Mouse (Mus musculus) lung, postnatal 4 days (tissue): ENCODE results near the gene Gm12569.

Experiments used
- DNase-seq, 2 experiments: peaks; one replicate each; pipeline ENCODE4 v3.0.0; 2021

Gene Gm12569

GRCm38 (mm10) chr11:51220308-51220707 lies at the start of gene Gm12569:
Gm12569 (plus strand) TSS chr11:51220473.
- no peak for DNase-seq

GRCm38 (mm10) chr11:51202726-51203125 lies 17.5 kb upstream of the Gm12569 start:
- DNase-seq: no peak

DNA sequence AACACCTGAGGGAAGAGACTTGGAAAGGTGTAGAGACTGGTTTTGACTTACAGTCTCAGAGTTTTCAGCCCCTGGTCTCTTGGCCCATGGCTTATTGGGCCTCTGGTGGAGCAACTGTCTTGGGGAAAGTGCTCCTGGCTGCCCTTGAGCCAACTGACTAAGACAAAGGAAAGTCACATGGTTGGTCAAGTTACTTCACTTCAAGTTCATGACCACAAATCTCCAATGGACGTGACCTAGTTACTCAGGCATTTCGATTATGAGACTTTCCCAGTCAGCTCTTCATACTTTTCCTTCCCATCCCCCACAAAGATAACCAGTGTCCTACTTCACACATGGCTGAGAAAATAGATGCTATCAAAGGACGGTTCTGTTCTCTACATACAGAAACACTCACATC lies 12.5 kb upstream of the Gm12569 start:
- no peak for DNase-seq

GRCm38 (mm10) chr11:51211426-51211825 lies 8.8 kb upstream of the Gm12569 start:
- no peak for DNase-seq

- DNase-seq: no peak
These were observed 6.3 kb upstream of the Gm12569 start for GRCm38 (mm10) chr11:51214021-51214420.

- no peak for DNase-seq
These were observed 785 bp upstream of the Gm12569 start for GRCm38 (mm10) chr11:51219396-51219980.

GRCm38 (mm10) chr11:51227104-51227503 lies 6.8 kb downstream of the Gm12569 start:
- DNase-seq: no peak

DNA sequence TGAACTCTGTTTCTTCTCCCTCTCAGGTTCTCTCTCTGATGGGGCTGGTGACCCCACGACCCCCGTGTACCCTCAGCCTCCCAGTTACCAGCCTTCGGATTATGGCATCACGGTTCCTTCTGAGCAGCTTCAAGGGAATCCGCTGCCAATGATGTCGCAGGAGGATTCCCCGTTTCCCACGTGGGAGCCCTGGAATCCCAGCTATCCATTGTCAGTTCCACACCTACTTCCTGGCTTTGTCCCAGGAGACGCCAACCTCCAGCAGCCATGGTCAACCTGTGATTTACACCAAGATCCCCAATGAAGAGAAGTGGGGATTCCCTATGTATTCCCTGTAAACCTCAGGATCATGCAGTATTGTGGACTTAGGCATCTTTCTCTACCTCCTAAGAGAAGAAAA lies 14.4 kb downstream of the Gm12569 start:
- DNase-seq: no peak

DNA sequence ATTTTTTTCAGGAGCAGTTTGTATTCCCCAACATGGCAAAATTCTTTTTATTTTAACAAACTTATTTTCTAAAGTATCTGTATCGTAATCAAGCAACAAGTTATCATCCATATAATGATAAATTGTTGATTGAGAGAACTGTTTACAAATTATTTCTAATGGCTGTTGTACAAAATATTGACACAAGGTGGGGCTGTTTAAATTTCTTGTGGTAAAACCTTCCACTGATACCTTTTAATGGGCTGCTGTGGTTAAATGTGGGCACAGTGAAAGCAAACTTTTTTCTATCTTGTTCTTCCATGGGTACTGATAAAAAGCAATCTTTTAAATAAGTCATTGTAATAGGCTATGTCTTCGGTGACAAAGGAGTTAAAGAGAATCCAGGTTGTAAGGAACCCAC lies 22.6 kb downstream of the Gm12569 start:
- no peak for DNase-seq

GRCm38 (mm10) chr11:51257006-51257405 lies 36.7 kb downstream of the Gm12569 start:
- DNase-seq: no peak

GRCm38 (mm10) chr11:51261680-51262219 lies 41.5 kb downstream of the Gm12569 start, which contains the start of gene Clk4:
Clk4 (plus strand) TSS chr11:51261730.
- DNase-seq: no peak

GRCm38 (mm10) chr11:51262342-51263285 lies 42.3 kb downstream of the Gm12569 start, which contains the start of gene BC049762:
BC049762 (minus strand) TSS chr11:51263046.
- peak; percentile 98 to 99 for DNase-seq

DNA sequence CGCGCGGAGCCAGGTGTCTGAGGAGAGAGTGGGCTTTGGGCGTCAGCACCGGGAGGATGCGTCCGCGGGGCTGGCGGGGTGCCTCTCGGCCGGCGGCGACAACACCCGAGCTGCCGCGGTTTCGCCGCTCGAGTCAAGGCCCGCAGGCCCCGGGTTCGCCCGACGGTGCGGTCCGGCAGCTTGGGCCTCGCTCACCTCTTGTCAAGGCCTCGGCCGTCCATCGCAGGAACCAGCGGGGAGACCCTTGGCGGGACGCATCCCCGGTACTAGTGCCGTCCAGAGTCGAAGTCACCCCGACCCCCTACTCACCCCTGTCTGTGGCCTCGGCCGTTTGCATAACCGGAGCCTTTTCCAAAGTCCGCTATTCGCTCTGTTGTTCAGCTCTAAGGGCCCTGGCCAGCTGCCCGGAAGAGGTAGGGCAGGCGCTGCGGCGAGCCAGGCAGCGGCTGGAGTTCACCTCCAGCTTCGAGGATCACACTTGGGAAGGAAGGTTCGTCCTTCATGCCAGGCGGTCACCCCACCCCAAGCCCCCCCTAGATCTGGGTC lies 43.1 kb downstream of the Gm12569 start:
- DNase-seq: peak; percentile 68 to 76

GRCm38 (mm10) chr11:51264352-51264751 lies 44.1 kb downstream of the Gm12569 start:
- DNase-seq: peak; percentile 26 to 39

DNA sequence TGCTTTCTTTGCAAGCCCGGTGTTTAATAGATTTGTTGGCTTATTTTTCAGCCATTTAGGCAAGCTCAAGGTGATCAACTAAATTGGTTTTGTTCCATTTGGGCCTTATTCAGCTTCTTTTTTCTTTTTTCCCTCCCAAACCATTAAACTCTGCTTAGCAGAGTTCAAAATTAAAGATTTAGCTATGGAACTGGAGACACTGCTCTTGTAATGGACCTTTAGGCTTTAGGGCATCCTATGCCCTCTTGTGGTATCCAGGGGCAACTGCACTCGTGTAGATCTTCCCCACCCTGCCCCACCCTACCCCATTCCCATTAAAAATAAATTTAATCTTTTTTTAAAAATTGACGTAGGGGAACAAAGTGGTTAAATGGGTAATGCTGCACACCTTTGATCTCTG lies 45.1 kb downstream of the Gm12569 start:
- peak in 1 of 2 experiments; percentile 18 for DNase-seq

DNA sequence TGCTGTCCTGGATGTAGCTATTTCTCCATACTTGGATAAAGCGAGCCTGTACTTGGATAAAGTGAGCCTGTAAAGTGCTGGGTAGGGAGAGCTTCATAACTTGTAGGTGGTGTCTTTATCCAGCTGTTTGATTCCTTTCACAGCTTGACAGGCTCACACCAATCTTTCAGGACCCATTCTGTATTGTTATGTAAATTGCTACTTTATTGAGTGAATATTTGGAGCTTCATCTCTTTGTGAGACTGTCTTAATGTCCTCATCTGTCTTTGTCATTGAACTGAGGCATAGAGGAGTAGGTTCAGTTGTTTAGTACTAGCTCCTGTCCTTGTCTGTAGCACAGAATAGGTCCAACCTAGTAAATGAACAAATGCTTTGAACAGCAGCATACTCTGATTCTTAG lies 54.1 kb downstream of the Gm12569 start:
- no peak for DNase-seq
